Mouse (Mus musculus): Measurements from ENCODE around the gene Gm5737.

- TF ChIP-seq CTCF (IDR thresholded peaks at IDR 0.05), result peak; percentile 76
- TF ChIP-seq EP300 (IDR thresholded peaks at IDR 0.05; ENCODE audit: insufficient read depth, low read depth, low read length), result no peak
Measured at GRCm38 (mm10) chr7:120826408-120826807, 14.2 kb downstream of the Gm5737 start.
